In the genomic region with DNA sequence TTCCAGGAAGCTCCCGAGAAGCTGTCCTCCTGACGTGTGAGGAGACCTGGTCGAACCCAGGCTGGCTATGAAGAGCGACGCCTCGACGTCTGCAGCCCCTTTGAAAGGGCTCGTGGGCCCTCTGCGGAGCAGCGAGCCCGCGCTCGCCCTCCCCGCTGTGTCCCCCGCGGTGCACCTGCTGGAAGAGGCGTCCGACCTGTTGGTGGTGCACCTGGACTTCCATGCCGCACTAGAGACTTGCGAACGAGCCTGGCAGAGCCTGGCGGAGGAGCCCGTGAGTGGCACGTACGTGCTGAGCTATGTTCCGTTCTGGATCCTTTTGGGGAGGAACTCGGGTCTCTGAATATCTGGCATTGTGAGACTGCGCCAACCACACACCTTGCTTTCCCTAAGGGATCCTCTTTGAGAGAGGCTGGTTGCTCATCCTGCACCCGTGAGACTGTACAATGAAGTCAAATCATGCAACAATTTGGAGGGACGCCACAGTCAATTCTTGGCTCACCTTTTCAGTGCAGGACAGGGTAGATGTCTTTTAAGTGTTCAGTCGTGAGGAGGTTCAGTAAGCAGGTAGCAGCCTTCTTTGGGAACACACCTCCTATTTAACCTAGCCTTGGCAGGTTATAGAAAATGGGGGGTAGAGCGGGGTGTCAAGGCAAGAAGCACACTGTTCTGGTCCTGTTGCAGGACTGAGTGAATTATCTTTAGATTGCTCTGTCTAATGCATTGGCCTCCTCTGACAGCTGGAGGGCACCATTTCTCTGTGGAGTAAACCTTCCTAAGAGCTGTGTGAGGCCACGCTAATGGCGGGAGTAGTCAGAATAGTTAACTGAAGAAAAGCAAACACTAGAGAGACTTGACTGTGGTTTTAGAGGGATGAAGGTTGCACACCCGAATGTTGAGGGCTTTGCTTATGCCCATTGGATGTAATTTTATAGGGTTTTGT, we compare ENCODE assay signal across 8 mouse cellular contexts. TPM values are rescaled to one million over a fixed set of nuclear protein-coding genes. Genes with fewer than 3 reads are reported as not detected.
DNase-seq lines count a peak whose midpoint lies in the region; ATAC-seq and TF ChIP-seq lines count a peak whose summit lies in the region.

No protein-coding gene starts in this region.

- peak overlapping the region; percentile 65 for H3K9ac ChIP-seq in intestine, postnatal 0 days (ENCODE audit: low read depth, low read length)
- peak overlapping the region; percentile 50 for H3K9ac ChIP-seq in limb, embryonic 15.5 days
- peak overlapping the region; percentile 49 for H3K9ac ChIP-seq in midbrain, embryonic 15.5 days

- peak; percentile 91 for TF ChIP-seq CTCF in intestine, postnatal 0 days (IDR thresholded peaks at IDR 0.05; ENCODE audit: low read depth)

- peak overlapping the region; percentile 79 for H3K4me3 ChIP-seq in intestine, postnatal 0 days (ENCODE audit: low read depth, low read length)
- H3K4me3 ChIP-seq in limb, embryonic 15.5 days: peak overlapping the region; percentile 69
- H3K4me3 ChIP-seq in midbrain, embryonic 15.5 days: peak overlapping the region; percentile 50

- no peaks in the 10 kb centered on the region for H3K27me3 ChIP-seq in intestine, postnatal 0 days (replicated peaks; ENCODE audit: control insufficient read depth, insufficient read depth, low read length)
- H3K27me3 ChIP-seq in limb, embryonic 15.5 days: no peaks in the 10 kb centered on the region
- no peaks in the 10 kb centered on the region for H3K27me3 ChIP-seq in midbrain, embryonic 15.5 days (replicated peaks)
- H3K27me3 ChIP-seq in splenic B cell, adult 2 months (ENCODE audit: control insufficient read depth, insufficient read depth, low read length, poor library complexity, severe bottlenecking): no peaks in the 10 kb centered on the region

- peak; percentile 75 for ATAC-seq in intestine, postnatal 0 days
- peak; percentile 36; the same call in 1 of the 2 replicates for ATAC-seq in limb, embryonic 15.5 days (ENCODE audit: insufficient number of reproducible peaks, low FRiP score, low TSS enrichment, low read depth)
- ATAC-seq in midbrain, embryonic 15.5 days (replicated peaks): peak; percentile 57

- H3K4me2 ChIP-seq in intestine, postnatal 0 days (replicated peaks; ENCODE audit: low read depth): peak overlapping the region; percentile 98
- peak overlapping the region; percentile 90 for H3K4me2 ChIP-seq in limb, embryonic 15.5 days
- H3K4me2 ChIP-seq in midbrain, embryonic 15.5 days: peak overlapping the region; percentile 56

- no peaks in the 10 kb centered on the region for H3K9me3 ChIP-seq in intestine, postnatal 0 days (ENCODE audit: control insufficient read depth)
- no peaks in the 10 kb centered on the region for H3K9me3 ChIP-seq in limb, embryonic 15.5 days
- H3K9me3 ChIP-seq in midbrain, embryonic 15.5 days: no peaks in the 10 kb centered on the region

- 3% methylated on average over 35 of the region's 35 CpGs for WGBS in intestine, postnatal 0 days
- WGBS in limb, embryonic 15.5 days: 3% methylated on average over 35 of the region's 35 CpGs
- WGBS in midbrain, embryonic 15.5 days: 3% methylated on average over 35 of the region's 35 CpGs

- peak; percentile 22 for DNase-seq in 3134 (ENCODE audit: extremely low read depth, insufficient read length, low spot score)
- DNase-seq in NIH3T3 (ENCODE audit: low read depth): peak; percentile 87
- DNase-seq in cerebellum, postnatal 25 days: peak; percentile 63 to 69
- peak; percentile 23 for DNase-seq in gastrocnemius, postnatal 25 days
- peak; percentile 80 for DNase-seq in splenic B cell, adult 2 months (ENCODE audit: low read depth, low spot score)

- H3K27ac ChIP-seq in intestine, postnatal 0 days (ENCODE audit: low read depth, low read length): peak overlapping the region; percentile 81
- peak overlapping the region; percentile 60 for H3K27ac ChIP-seq in limb, embryonic 15.5 days
- peak overlapping the region; percentile 95 for H3K27ac ChIP-seq in midbrain, embryonic 15.5 days

- H3K36me3 ChIP-seq in intestine, postnatal 0 days (ENCODE audit: control insufficient read depth, insufficient read depth): peaks cover 17% of the 10 kb centered on the region; the same call in 1 of the 2 replicates
- H3K36me3 ChIP-seq in limb, embryonic 15.5 days: peaks cover 21% of the 10 kb centered on the region
- 0 out of 2 replicates have a peak, but pooled peaks cover 2% of the 10 kb centered on the region for H3K36me3 ChIP-seq in midbrain, embryonic 15.5 days (replicated peaks)
- H3K36me3 ChIP-seq in splenic B cell, adult 2 months (ENCODE audit: control insufficient read depth, insufficient read depth, low read length, poor library complexity, severe bottlenecking): 0 out of 2 replicates have a peak, but pooled peaks cover 3% of the 10 kb centered on the region

- no peaks in the 10 kb centered on the region for H3K4me1 ChIP-seq in intestine, postnatal 0 days (replicated peaks; ENCODE audit: control insufficient read depth, insufficient read depth, low read length)
- peaks cover 17% of the 10 kb centered on the region for H3K4me1 ChIP-seq in limb, embryonic 15.5 days
- H3K4me1 ChIP-seq in midbrain, embryonic 15.5 days: peaks cover 24% of the 10 kb centered on the region

RNA-seq across cellular contexts. Expression of a gene that starts 1.0 kb away (rescaled TPM):
- total RNA-seq in gastrocnemius, postnatal 25 days (2021): 1 to 10 TPM; 2.8 TPM
- 6.3 and 7.2 TPM in 2 replicates for polyA plus RNA-seq in intestine, postnatal 0 days (2015; fragmentation: Nextera tagmentation; extraction: Ambion mirVana)
- 10.5 and 11.3 TPM in 2 replicates for polyA plus RNA-seq in limb, embryonic 15.5 days (2015; fragmentation: Nextera tagmentation; extraction: Ambion mirVana)
- polyA plus RNA-seq in midbrain, embryonic 15.5 days (2015; fragmentation: Nextera tagmentation; extraction: Ambion mirVana): 19.9 and 20.4 TPM in 2 replicates

RNA-seq across cellular contexts. Expression of a gene that starts 26.0 kb away (rescaled TPM):
- 100 to 1,000 TPM; 179 to 215 TPM for total RNA-seq in gastrocnemius, postnatal 25 days (2021)
- 0.14 and 0.31 TPM in 2 replicates for polyA plus RNA-seq in intestine, postnatal 0 days (2015; fragmentation: Nextera tagmentation; extraction: Ambion mirVana)
- 16.3 and 18.0 TPM in 2 replicates for polyA plus RNA-seq in limb, embryonic 15.5 days (2015; fragmentation: Nextera tagmentation; extraction: Ambion mirVana)
- 0.70 and 1.1 TPM in 2 replicates for polyA plus RNA-seq in midbrain, embryonic 15.5 days (2015; fragmentation: Nextera tagmentation; extraction: Ambion mirVana)

RNA-seq across cellular contexts. Expression of a gene that starts 53.7 kb away (rescaled TPM):
- 10 to 100 TPM; 61.6 to 65.3 TPM for total RNA-seq in gastrocnemius, postnatal 25 days (2021)
- 3.6 and 4.5 TPM in 2 replicates for polyA plus RNA-seq in intestine, postnatal 0 days (2015; fragmentation: Nextera tagmentation; extraction: Ambion mirVana)
- 9.6 and 9.7 TPM in 2 replicates for polyA plus RNA-seq in limb, embryonic 15.5 days (2015; fragmentation: Nextera tagmentation; extraction: Ambion mirVana)
- polyA plus RNA-seq in midbrain, embryonic 15.5 days (2015; fragmentation: Nextera tagmentation; extraction: Ambion mirVana): 43.1 and 50.0 TPM in 2 replicates

Comparison
In these comparisons a context has a peak if more than half of its experiments do, and no peak if none do; other contexts are left out.
1. Peak in every context shown above with its lines: DNase-seq, ATAC-seq, H3K4me3 ChIP-seq and H3K27ac ChIP-seq.
2. DNase-seq: peak in every context shown above with its lines; median percentile 87 in NIH3T3; 80 in splenic B cell, adult 2 months; 66 in cerebellum, postnatal 25 days; 23 in gastrocnemius, postnatal 25 days; 22 in 3134.